Mouse (Mus musculus) left cerebral cortex, adult 2 months (tissue): ENCODE results near the gene 8030474K03Rik. TPM values are rescaled to one million over a fixed set of nuclear protein-coding genes. Genes with fewer than 3 reads are reported as not detected.
"Not testable (repeated sequence)": the region's sequence is repeated elsewhere in the genome, so short reads cannot be mapped to it uniquely, and the experiment has no call there.

Experiments used
- DNase-seq, 2 experiments: peaks; one replicate each; pipeline ENCODE4 v3.0.0; 2021 to 2022; ENCODE audit warnings: low spot score in 2 of 2, mixed read lengths in 1 of 2; ENCODE audit errors: extremely low spot score in 1 of 2
- H3K27ac ChIP-seq: fragments of 200-600 bp; 2 replicates; pipeline ENCODE4 v1.8.1; 2022
- H3K4me3 ChIP-seq: fragments of 200-600 bp; 2 replicates; pipeline ENCODE4 v1.8.1; 2022
- CTCF ChIP-seq: fragments of 200-600 bp; IDR thresholded peaks from 2 replicates; pipeline ENCODE4 v1.8.1; 2022; ENCODE audit warnings: antibody characterized with exemption, mild to moderate bottlenecking, moderate library complexity
- intact Hi-C: fragments of 180-260 bp; cut with DNase I; formaldehyde crosslinking; loops from one replicate; pipeline ENCODE4 v1.15.1; 2025
- long read RNA-seq, 2 experiments: library from polyadenylated mRNA; stranded (forward); transcript quantifications; one replicate each; pipeline ENCODE4 v2.0.0; 2021; ENCODE audit warnings: borderline mapping rate in 2 of 2
- total RNA-seq, 2 experiments: library from RNA; stranded (reverse); gene quantifications; 2 replicates each; pipeline ENCODE4 v1.2.3; 2021

Gene 8030474K03Rik
- total RNA-seq: not detected
- long read RNA-seq, experiment 1: 0 reads
- long read RNA-seq, experiment 2: 0 reads

DNA sequence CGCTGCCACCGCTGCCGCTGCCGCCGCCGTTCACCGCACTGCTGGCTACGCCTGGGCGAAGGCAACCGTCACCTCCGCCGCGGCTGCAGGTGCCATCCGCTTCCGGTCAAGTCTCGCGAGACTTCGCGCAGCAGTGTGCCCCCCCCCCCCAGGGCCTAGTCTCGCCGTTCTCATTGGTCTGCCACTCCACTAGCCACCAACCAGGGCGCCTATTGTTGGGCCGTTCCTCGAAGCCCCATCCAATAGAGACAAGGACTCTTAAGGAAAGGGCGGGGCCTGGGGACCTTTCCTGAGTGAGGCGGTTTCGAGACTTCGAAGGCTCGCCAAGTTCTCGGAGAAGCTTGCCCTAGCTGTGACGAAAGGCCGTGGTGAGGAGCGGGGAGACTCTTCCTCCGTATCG lies at the start of gene 8030474K03Rik, which contains the start of gene Gm4779:
Gene 8030474K03Rik (plus strand): TSS at position 315 of the 400 bp plus-strand sequence.
Gene Gm4779 (minus strand): TSS at position 82 of the 400 bp plus-strand sequence.
- intact Hi-C loops: loop anchor here (5.0 kb wide), 2 partner anchors 148 to 273 kb away; no protein-coding TSS in a partner anchor
- Histone ChIP-seq H3K4me3 (no peak within 1 kb of the TSS), H3K27ac (no peak within 1 kb of the TSS)
- no peak for DNase-seq
- no peak for TF ChIP-seq CTCF

DNA sequence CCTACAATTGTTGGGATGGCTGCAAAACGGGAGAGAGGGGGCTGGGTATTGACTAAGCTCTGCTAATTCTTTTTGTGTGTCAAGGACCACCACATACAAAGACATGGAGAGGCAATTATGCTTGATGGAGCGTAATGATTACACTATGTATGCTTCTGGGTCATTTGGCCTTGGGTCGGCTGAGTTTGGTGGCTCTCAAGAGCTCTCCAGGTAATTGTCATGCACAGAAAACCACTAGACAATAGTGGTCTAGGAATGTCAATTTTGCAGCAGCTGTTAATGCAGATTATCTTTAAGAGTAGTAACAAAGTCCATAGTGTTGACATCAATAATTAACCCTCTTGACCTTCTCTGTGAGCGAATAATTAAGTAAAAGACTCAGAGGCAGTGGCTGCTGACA lies 44.3 kb upstream of the 8030474K03Rik start:
- no peak for TF ChIP-seq CTCF
- Histone ChIP-seq H3K27ac (no peak overlapping the region), H3K4me3 (no peak overlapping the region)
- DNase-seq: no peak
- intact Hi-C loops: no loop called here

DNA sequence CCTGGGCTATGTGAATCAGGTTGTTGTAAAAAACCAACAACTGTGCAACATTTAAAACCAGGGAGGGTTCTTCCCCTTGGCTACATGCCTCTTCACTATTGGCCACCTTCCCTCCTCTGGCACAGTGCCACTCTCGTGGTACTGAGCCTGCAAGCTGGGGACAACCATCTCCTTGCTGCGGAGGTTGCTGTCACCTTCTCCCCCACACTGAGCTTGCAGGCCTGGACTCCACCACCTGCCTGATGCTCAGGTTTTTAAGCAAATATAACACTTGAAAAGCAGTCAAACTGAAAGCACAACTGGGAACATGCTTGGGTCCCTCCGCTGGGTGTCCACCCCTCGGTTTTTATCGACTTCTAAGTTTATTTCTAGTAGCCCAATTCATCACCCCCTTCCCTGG lies 40.0 kb upstream of the 8030474K03Rik start:
- peak; percentile 40 to 56 for DNase-seq
- TF ChIP-seq CTCF: no peak
- H3K27ac ChIP-seq: no peak overlapping the region
- intact Hi-C loops: no loop called here
- no peak overlapping the region for H3K4me3 ChIP-seq

DNA sequence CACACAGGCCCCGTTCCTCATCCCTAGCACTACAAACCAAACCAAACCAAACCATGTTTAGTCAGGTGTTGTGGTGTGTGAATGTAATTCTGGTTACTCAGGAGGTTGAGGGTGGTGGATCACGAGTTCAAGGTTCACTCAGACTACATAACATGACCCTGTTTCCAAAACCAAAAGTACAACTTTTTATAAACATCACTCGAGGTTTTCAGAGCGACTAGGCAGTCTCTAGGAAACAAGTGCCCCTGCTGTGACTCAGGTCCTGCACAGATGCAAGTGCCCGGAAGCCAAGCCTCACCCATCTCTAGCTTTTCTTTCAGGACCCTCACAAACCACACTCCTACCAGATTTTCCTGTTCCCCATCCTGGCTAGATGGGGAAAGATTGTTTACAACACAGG lies 29.8 kb upstream of the 8030474K03Rik start:
- Histone ChIP-seq H3K4me3 (no peak overlapping the region), H3K27ac (peak overlapping the region; percentile 36; the same call in 1 of the 2 replicates)
- intact Hi-C loops: no loop called here
- no peak for DNase-seq
- no peak for TF ChIP-seq CTCF

DNA sequence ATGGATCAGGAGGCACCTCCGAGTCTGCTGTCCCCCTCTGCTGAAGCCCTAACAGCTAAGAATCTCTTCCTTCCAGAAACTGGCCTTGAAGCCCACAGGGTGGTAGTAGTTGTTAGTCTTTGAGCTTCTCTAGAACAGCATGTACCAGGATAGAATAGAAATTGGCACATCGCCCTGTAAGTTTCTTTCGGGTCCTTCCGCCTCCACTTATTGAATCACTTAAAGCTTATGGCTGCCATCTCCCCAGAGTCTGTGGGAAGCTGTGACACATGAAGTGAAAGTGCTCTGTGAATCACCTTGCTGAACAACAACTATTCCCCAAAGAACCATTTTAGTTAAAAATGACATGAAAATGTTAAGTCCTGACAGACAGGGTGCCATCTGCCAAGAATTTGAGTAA lies 29.3 kb upstream of the 8030474K03Rik start:
- Histone ChIP-seq H3K4me3 (no peak overlapping the region), H3K27ac (peak overlapping the region; percentile 36; the same call in 1 of the 2 replicates)
- no peak for DNase-seq
- intact Hi-C loops: no loop called here
- TF ChIP-seq CTCF: no peak

DNA sequence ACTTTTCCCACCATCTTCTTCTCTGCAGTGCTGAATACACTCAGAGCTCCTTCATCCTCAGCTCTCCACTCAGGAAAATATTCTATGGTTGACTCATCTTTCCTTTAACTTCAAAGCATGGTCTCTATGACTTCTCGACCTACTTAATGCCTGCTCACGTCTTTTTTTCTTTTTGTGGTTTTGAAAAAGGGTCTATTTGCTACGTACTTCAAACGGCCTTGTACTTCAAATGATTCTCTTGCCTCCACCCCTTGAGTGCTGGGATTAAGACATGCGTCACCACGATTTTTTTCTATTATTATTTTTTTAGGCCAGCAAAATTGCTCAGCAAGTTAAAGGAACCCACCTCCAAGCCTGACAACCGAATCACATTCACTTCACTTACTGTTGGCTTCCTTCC lies 27.2 kb upstream of the 8030474K03Rik start:
- intact Hi-C loops: no loop called here
- DNase-seq: no peak
- TF ChIP-seq CTCF: no peak
- Histone ChIP-seq H3K27ac (no peak overlapping the region), H3K4me3 (no peak overlapping the region)

DNA sequence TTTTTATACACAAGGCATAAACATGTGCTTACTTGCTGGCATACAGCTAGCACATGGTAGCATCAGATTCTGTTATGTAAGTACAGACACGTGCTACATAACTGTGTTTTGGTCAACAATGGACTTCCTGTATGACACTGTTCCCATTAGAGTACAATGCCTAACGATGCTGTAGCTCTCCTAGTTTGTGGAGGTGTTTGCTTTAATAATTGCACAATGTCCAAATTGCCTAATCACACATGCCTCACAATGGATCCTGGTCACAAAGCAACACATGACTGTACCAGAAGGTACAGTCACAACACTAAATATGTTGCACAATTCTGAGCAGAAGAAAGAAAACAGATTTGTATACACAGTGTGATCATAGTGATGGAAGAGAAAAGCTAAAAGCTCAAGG lies 25.0 kb upstream of the 8030474K03Rik start:
- intact Hi-C loops: no loop called here
- H3K27ac ChIP-seq: no peak overlapping the region
- no peak overlapping the region for H3K4me3 ChIP-seq
- no peak for TF ChIP-seq CTCF
- no peak for DNase-seq

DNA sequence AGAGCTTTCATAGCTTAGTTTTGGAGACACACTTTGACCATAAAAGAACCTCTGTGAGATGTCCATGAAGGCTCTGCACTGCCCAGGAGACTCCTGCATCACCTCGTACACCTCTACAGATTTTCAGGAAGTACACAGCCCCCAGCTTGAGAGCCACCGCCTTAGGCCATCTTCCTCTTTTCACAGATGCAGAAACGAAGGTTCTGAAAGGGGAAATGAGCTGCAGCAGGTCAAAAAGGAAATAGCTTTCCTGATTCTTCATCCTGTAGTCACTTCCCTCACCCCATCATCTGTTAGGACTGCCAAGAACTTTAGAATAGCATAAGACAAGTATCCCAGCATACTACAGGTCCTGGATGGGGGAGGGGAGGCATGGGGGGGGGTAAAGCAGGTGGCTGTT lies 24.1 kb upstream of the 8030474K03Rik start:
- H3K4me3 ChIP-seq: no peak overlapping the region
- intact Hi-C loops: loop anchor here (5.0 kb wide), 1 partner anchor 88 kb away; no protein-coding TSS in a partner anchor
- H3K27ac ChIP-seq: no peak overlapping the region
- no peak for TF ChIP-seq CTCF
- DNase-seq: no peak

DNA sequence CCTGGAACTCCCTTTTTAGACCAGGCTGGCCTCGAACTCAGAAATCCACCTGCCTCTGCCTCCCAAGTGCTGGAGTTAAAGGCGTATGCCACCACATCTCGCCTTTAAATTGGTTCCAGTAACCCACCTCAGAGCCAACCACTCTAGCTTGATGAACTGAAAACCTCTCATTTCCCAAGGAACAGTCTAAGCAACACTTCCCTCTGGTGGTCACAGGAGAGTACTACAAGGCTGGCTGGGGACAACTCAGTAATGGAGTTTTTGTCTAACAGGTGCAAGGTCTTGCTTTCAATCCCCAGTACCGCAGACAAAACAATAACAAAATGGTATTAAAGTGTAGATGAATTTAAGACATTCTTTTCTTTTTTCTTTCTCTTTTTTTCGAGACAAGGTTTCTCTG lies 22.4 kb upstream of the 8030474K03Rik start:
- DNase-seq: peak; percentile 43 to 62

DNA sequence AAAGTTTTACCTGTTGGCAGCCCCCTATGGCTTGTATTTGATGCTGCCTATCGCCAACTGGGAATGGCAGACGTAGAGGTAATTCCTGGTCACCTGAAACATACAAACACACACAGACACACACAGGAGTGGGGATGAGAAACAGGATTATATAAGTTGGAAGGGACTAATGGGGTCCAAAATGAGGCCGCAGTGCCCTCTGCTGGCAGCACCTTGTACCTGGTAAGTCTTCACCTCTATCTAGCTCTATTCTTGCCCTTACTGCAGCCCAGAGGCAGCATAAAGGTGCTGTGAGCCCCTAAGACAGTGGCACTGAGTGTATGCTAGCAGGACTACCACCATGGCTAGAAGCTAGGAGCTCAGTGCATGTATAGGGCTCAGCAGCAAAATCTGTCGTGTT lies 2.9 kb upstream of the 8030474K03Rik start:
- H3K4me3 ChIP-seq: no peak overlapping the region
- intact Hi-C loops: loop anchor here (5.0 kb wide), 2 partner anchors 151 to 276 kb away; no protein-coding TSS in a partner anchor
- H3K27ac ChIP-seq: no peak overlapping the region
- TF ChIP-seq CTCF: peak; percentile 73
- peak; percentile 59 to 64 for DNase-seq

More for the DNA sequence above, 22.4 kb upstream of the 8030474K03Rik start:
- H3K4me3 ChIP-seq: no peak overlapping the region
- no peak overlapping the region for H3K27ac ChIP-seq
- TF ChIP-seq CTCF: peak; percentile 79
- intact Hi-C loops: loop anchor here (5.0 kb wide), 1 partner anchor 90 kb away; no protein-coding TSS in a partner anchor

DNA sequence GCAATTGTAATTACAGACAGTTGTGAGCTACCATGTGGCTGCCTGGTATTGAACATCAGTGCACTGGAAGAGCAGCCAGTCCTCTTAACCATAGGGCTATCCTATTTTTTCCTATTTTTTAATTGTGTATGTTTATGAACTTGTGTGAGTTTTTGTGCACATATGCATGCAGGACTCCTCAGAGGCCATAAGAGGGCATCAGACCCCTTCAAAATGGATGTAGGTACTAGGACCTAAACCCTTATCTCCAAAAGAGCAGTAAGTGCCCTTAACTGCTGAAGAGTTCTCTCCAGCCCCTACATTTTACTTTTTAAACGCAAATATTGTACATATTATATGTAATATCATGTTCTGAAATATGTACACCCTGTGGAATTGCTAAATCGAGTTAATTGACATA lies 11.1 kb downstream of the 8030474K03Rik start:
- no peak overlapping the region for H3K27ac ChIP-seq
- intact Hi-C loops: loop anchor here (2.0 kb wide), 2 partner anchors 137 to 261 kb away; no protein-coding TSS in a partner anchor
- no peak for DNase-seq
- peak; percentile 56 for TF ChIP-seq CTCF
- no peak overlapping the region for H3K4me3 ChIP-seq

DNA sequence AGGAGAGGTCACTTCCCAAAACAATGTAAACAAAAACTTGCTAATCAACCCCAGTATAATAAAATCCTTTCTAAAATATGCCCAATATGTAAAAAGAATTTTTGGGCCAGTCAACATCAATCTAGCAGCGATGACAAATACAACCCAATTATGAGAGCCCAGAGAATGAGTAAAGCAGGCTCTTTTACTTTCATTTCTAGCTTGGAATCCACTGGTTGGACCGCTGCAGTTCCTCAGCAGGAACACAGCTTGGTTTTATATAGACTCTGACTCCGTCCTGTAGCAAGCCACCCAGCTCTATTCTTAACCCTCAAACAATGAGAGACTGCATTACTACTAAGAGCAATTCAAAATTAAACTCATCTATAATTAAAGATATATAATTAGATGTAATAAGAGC lies 17.3 kb downstream of the 8030474K03Rik start:
- TF ChIP-seq CTCF: no peak
- H3K27ac ChIP-seq: no peak overlapping the region
- no peak for DNase-seq
- no peak overlapping the region for H3K4me3 ChIP-seq
- intact Hi-C loops: no loop called here

DNA sequence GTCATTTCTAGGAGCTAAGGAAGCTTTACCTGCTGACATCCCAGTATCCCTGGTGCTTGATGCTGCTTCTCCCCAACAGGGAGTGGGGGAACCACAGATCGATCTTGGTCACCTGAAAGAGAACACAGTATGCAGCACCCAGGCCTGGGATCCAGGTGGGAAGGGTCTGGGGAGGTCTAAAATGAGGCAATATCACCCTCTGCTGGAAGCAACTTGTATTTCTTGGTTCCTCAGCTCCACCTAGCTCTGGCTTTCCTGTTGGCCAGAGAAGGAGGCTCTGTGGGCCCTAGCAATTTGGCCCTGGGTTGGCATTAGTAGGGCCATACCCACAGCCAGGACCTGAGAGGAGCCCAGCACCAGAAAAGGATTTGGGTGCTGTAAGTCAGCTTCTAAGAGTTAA lies 24.7 kb downstream of the 8030474K03Rik start:
- peak; percentile 43 for TF ChIP-seq CTCF
- Histone ChIP-seq H3K4me3 (no peak overlapping the region), H3K27ac (no peak overlapping the region)
- intact Hi-C loops: no loop called here
- no peak for DNase-seq

DNA sequence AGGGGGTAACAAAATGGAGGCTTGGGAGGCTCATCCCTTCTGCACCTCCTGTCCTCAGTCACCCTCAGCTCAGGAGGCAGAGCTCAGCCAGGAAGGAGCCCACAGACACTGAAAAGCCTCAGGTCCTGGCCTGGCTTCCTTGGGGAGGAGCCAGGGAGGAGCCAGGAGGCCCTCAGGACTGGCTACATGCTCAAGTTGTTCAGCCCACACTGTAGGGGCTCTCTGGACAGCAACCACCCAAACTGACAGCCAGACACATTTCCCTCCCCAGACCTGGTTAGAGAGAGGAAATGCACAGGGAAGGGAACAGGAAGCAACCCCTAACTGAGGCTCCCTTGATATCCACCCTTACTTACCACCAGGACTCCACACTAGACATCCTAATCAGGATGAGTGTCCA lies 25.5 kb downstream of the 8030474K03Rik start:
- intact Hi-C loops, H3K4me3 ChIP-seq, DNase-seq, H3K27ac ChIP-seq: not testable (repeated sequence)
